ENCODE assay signal across 21 mouse cellular contexts in genomic region chr13:89167960-89168359, GRCm38 (mm10).
DNase-seq lines count a peak whose midpoint lies in the region; ATAC-seq lines count a peak whose summit lies in the region.
"Had no signal": no experiment of that assay in that cellular context is flagged by ENCODE, and none has a peak within 500 bp of the region (broad histone marks: within the 10 kb centered on the region; RNA-seq: fewer than 3 reads in every experiment).

No protein-coding gene starts in this region.

- peak; percentile 84 for ATAC-seq in granulocyte monocyte progenitor cell, adult 5-6 weeks (replicated peaks; ENCODE audit: poor library complexity, severe bottlenecking)
- ATAC-seq in megakaryocyte progenitor cell, adult 5-6 weeks (replicated peaks; ENCODE audit: poor library complexity) = peak; percentile 80
- no peak for ATAC-seq in megakaryocyte-erythroid progenitor cell, adult 5-6 weeks (replicated peaks; ENCODE audit: low FRiP score, low TSS enrichment, poor library complexity, severe bottlenecking)
- ATAC-seq: forebrain, embryonic 14.5 days; forebrain, postnatal 0 days; hindbrain, postnatal 0 days; inflammation-experienced regulatory T-cells, adult 6 months; intestine, embryonic 16.5 days had no signal

- DNase-seq in 416B (ENCODE audit: low read depth) (peak; percentile 55), A20 (ENCODE audit: low read depth, low spot score) (peak; percentile 12)
- DNase-seq in adrenal gland, postnatal 14 days = no peak
- DNase-seq: adrenal gland, adult 8-10 months; adrenal gland, postnatal 36 days; B cell, adult 2 months; cerebellum, adult 18-20 months; cerebellum, adult 9-10 months; cerebellum, postnatal 14 days; forebrain, postnatal 0 days; gastrocnemius, postnatal 25 days; heart, postnatal 10 days; heart, postnatal 36 days; kidney, adult 18-20 months had no signal
